Mouse (Mus musculus) kidney, postnatal 36 days (tissue): ENCODE results near the gene Gm20388.
A peak's percentile ranks its signal among the peaks of the same experiment; 100 is the strongest.

ENCODE experiments used
- DNase-seq, 2 experiments: peaks; one replicate each; pipeline ENCODE4 v3.0.0; 2021 to 2022; ENCODE audit warnings: mixed read lengths in 2 of 2

The Gm20388 gene

GRCm38 (mm10) chr8:119916237-119916892 lies 5.7 kb downstream of the Gm20388 start:
- DNase-seq: no peak

GRCm38 (mm10) chr8:119917415-119917814 lies 6.8 kb downstream of the Gm20388 start:
- DNase-seq: no peak

- no peak for DNase-seq
These were observed 7.5 kb downstream of the Gm20388 start for GRCm38 (mm10) chr8:119918155-119918567.

GRCm38 (mm10) chr8:119923259-119923658 lies 12.6 kb downstream of the Gm20388 start:
- no peak for DNase-seq

GRCm38 (mm10) chr8:119925428-119925827 lies 14.8 kb downstream of the Gm20388 start:
- no peak for DNase-seq

- DNase-seq: peak; percentile 49 to 52
These were observed 15.8 kb downstream of the Gm20388 start for GRCm38 (mm10) chr8:119926474-119926873.

GRCm38 (mm10) chr8:119927422-119928092 lies 16.9 kb downstream of the Gm20388 start:
- peak; percentile 73 to 77 for DNase-seq

GRCm38 (mm10) chr8:119931317-119931716 lies 20.7 kb downstream of the Gm20388 start:
- no peak for DNase-seq

GRCm38 (mm10) chr8:119933681-119934080 lies 23.0 kb downstream of the Gm20388 start:
- peak in 1 of 2 experiments; percentile 58 for DNase-seq

- peak; percentile 52 to 70 for DNase-seq
These were observed 24.9 kb downstream of the Gm20388 start for GRCm38 (mm10) chr8:119935541-119935940.

- no peak for DNase-seq
These were observed 27.8 kb downstream of the Gm20388 start for GRCm38 (mm10) chr8:119938481-119938880.

- DNase-seq: no peak
These were observed 28.7 kb downstream of the Gm20388 start for GRCm38 (mm10) chr8:119939336-119939735.

- no peak for DNase-seq
These were observed 30.8 kb downstream of the Gm20388 start for GRCm38 (mm10) chr8:119941471-119941870.

- DNase-seq: no peak
These were observed 33.0 kb downstream of the Gm20388 start for GRCm38 (mm10) chr8:119943616-119944015.

GRCm38 (mm10) chr8:119944096-119944811 lies 33.6 kb downstream of the Gm20388 start:
- peak; percentile 85 to 88 for DNase-seq

- no peak for DNase-seq
These were observed 35.8 kb downstream of the Gm20388 start for GRCm38 (mm10) chr8:119946326-119946865.

- no peak for DNase-seq
These were observed 37.0 kb downstream of the Gm20388 start for GRCm38 (mm10) chr8:119947653-119948052.

GRCm38 (mm10) chr8:119948340-119948739 lies 37.7 kb downstream of the Gm20388 start:
- DNase-seq: no peak

GRCm38 (mm10) chr8:119952282-119952681 lies 41.6 kb downstream of the Gm20388 start:
- DNase-seq: no peak

GRCm38 (mm10) chr8:119952747-119953146 lies 42.1 kb downstream of the Gm20388 start:
- DNase-seq: no peak

GRCm38 (mm10) chr8:119955333-119955732 lies 44.7 kb downstream of the Gm20388 start:
- DNase-seq: no peak

- DNase-seq: peak; percentile 59 to 64
These were observed 47.4 kb downstream of the Gm20388 start for GRCm38 (mm10) chr8:119958076-119958475.

GRCm38 (mm10) chr8:119960531-119961104 lies 50.0 kb downstream of the Gm20388 start:
- DNase-seq: no peak
